Mouse (Mus musculus): ENCODE measurements around the gene Twist2. TPM values are rescaled to one million over a fixed set of nuclear protein-coding genes. Genes with fewer than 3 reads are reported as not detected.

Twist2 gene
- polyA plus RNA-seq, 1 experiment: 0.42 TPM

DNA sequence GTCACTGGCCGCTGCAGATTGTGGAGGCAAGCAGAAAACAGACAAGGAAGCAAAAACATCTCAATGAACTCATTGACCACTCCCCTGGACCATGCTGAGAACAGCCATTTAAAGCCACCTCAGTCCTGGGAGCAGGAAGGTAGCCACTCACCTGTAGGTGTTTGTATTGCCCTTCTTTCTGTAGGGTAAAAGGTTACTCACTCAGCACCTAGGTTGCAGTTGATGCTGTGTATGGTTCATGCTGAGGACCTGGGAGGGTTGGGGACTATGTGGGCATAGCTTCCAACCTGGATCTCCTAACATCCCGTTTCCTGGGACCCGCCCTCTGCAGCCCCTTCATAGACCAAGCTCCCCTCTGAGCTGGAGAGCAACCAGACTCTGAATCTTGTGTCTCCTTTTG, 14.8 kb downstream of the Twist2 start:
- no peak overlapping the region for H3K4me3 ChIP-seq (ENCODE audit: insufficient read depth, low read length)
- no peak for TF ChIP-seq CTCF (IDR thresholded peaks at IDR 0.05; ENCODE audit: low read depth, low read length)
- no peak for TF ChIP-seq POLR2A (IDR thresholded peaks at IDR 0.05; ENCODE audit: borderline replicate concordance, low read depth, low read length)
- H3K4me1 ChIP-seq (ENCODE audit: control insufficient read depth, insufficient read depth, low read length): no peaks in the 10 kb centered on the region
- H3K27ac ChIP-seq (ENCODE audit: insufficient read depth, low read depth, low read length): no peak overlapping the region

DNA sequence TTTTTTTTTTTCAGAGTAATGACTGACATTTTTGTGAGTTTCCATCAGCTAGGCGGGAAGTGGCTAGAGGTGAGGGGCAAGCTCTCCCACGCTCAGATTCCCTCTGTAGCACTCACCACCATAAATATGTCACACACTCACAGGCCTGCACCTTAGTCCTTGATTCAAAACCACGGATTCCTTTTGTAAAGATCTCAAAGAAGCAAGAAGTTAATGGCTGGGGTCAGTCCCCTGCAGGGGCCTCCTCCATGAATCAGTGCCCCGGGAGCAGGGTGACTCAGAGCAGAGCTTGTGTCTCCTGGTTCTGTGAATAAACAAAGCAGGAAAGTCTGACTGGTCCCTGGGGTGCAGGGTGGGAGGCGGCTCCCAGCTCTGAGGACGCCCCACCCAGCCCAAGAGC, 15.3 kb downstream of the Twist2 start:
- no peak overlapping the region for H3K4me3 ChIP-seq (ENCODE audit: insufficient read depth, low read length)
- no peaks in the 10 kb centered on the region for H3K4me1 ChIP-seq (ENCODE audit: control insufficient read depth, insufficient read depth, low read length)
- no peak overlapping the region for H3K27ac ChIP-seq (ENCODE audit: insufficient read depth, low read depth, low read length)
- no peak for TF ChIP-seq POLR2A (IDR thresholded peaks at IDR 0.05; ENCODE audit: borderline replicate concordance, low read depth, low read length)
- no peak for TF ChIP-seq CTCF (IDR thresholded peaks at IDR 0.05; ENCODE audit: low read depth, low read length)

DNA sequence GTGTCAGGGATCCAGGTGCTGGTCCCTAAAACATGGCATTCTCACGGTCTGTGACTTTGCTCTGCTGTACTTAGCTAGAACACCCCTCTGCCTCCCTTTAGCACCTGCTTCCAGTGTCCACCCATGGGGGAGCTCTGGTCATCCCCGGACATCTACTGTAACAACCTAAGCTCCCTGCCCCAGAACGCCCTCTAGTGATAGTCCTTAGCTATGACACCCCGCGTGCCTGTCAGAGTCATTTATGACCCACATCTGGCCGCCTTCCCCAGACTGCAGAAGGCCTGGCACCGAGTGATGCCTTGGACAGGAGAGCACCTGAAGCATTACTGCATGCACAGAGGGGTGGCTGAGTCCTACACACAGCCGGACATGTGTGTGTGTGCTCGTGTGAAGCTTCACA, 18.0 kb downstream of the Twist2 start:
- TF ChIP-seq POLR2A (IDR thresholded peaks at IDR 0.05; ENCODE audit: borderline replicate concordance, low read depth, low read length) (no peak), CTCF (IDR thresholded peaks at IDR 0.05; ENCODE audit: low read depth, low read length) (peak; percentile 38; the same call in 1 of the 2 replicates)
- Histone ChIP-seq H3K4me1 (ENCODE audit: control insufficient read depth, insufficient read depth, low read length) (no peaks in the 10 kb centered on the region), H3K27ac (ENCODE audit: insufficient read depth, low read depth, low read length) (no peak overlapping the region), H3K4me3 (ENCODE audit: insufficient read depth, low read length) (no peak overlapping the region)

DNA sequence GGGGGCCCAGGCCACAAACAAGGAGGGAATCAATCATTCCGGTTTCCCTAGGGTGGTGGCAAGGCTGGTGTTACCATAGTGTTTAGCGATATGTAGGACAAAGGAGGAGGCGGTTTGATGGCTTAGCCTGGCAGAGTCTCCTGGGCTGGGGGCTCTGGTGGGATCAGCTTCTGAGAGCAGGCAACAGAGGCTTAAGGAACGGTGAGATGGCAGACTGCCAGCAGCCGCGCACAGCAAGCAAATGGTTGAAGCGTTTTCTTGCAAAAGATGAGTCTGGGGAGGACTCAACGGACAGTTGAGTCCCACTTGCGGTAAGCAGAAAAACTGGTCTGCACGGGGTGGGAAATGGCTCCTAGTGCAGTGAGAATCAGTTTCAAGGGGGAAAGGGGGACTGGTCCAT, 19.3 kb downstream of the Twist2 start:
- TF ChIP-seq CTCF (IDR thresholded peaks at IDR 0.05; ENCODE audit: low read depth, low read length): no peak
- Histone ChIP-seq H3K4me3 (ENCODE audit: insufficient read depth, low read length) (no peak overlapping the region), H3K4me1 (ENCODE audit: control insufficient read depth, insufficient read depth, low read length) (no peaks in the 10 kb centered on the region), H3K27ac (ENCODE audit: insufficient read depth, low read depth, low read length) (no peak overlapping the region)

DNA sequence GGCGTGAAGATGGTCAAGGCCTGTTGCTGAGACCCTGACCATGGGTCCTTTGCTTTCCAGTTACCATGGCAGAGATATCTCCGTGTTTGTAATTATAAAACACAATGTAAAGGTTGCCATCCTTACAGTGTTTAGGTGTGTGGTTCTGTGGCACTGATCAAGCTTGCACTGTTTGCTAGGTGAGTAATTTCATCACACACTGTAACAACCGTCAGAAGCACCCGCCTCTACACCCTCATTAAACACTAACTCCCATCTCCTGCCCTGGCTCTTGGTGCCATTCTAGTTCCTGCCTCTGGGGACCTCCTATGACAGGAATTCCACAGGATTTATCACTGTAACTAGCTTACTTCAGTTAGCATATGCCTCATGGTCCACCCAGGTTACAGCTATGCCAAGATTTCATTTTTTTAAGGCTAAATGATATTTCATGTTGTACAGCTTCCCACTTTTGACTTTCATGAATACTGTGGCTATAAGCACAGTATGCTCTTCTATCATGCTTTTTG, 21.1 kb downstream of the Twist2 start:
- TF ChIP-seq CTCF (IDR thresholded peaks at IDR 0.05; ENCODE audit: low read depth, low read length) (no peak), POLR2A (IDR thresholded peaks at IDR 0.05; ENCODE audit: borderline replicate concordance, low read depth, low read length) (no peak)
- Histone ChIP-seq H3K4me1 (ENCODE audit: control insufficient read depth, insufficient read depth, low read length) (no peaks in the 10 kb centered on the region), H3K27ac (ENCODE audit: insufficient read depth, low read depth, low read length) (no peak overlapping the region), H3K4me3 (ENCODE audit: insufficient read depth, low read length) (no peak overlapping the region)

DNA sequence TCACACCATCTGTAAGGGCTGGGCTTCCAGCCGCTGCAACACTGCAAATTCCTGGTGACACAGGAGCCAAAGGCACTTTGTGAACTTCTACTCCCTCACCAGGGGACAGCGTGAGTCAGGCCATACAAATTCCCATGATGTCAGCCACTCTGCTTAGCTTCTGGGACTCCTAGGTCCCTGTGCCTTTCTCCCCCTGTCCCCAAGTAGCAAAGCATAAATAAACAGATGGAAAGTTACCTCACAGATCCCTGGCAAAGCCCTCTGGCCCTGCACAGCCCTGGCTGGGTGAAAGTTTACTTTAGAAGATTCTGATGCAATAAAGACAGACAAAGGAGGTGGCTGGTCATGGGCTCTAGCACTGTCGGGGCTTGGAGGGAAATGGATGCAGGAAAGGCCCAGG, 22.3 kb downstream of the Twist2 start:
- Histone ChIP-seq H3K4me3 (ENCODE audit: insufficient read depth, low read length) (no peak overlapping the region), H3K4me1 (ENCODE audit: control insufficient read depth, insufficient read depth, low read length) (no peaks in the 10 kb centered on the region), H3K27ac (ENCODE audit: insufficient read depth, low read depth, low read length) (no peak overlapping the region)
- TF ChIP-seq CTCF (IDR thresholded peaks at IDR 0.05; ENCODE audit: low read depth, low read length): no peak
- no peak for TF ChIP-seq POLR2A (IDR thresholded peaks at IDR 0.05; ENCODE audit: borderline replicate concordance, low read depth, low read length)

DNA sequence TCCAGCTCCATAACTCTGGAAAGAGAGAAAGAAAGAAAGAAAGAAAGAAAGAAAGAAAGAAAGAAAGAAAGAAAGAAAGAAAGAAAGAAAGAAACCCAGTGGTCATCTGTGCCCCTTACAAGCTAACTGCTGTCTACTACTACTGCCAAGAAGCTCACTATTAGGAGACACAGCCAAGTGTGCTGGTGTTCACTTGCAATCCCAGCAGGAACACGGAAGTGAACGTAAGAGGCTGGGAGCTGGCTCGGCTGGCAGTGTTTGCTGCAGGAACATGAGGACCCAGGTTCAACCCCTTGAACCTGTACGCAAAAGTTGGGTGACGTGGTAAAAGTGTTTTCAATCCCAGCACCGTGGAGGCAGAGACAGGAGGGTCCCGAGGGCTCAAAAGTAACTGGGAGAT, 22.7 kb downstream of the Twist2 start:
- no peak overlapping the region for H3K27ac ChIP-seq (ENCODE audit: insufficient read depth, low read depth, low read length)
- H3K4me3 ChIP-seq (ENCODE audit: insufficient read depth, low read length): no peak overlapping the region
- TF ChIP-seq POLR2A (IDR thresholded peaks at IDR 0.05; ENCODE audit: borderline replicate concordance, low read depth, low read length): no peak
- TF ChIP-seq CTCF (IDR thresholded peaks at IDR 0.05; ENCODE audit: low read depth, low read length): no peak
- H3K4me1 ChIP-seq (ENCODE audit: control insufficient read depth, insufficient read depth, low read length): no peaks in the 10 kb centered on the region

DNA sequence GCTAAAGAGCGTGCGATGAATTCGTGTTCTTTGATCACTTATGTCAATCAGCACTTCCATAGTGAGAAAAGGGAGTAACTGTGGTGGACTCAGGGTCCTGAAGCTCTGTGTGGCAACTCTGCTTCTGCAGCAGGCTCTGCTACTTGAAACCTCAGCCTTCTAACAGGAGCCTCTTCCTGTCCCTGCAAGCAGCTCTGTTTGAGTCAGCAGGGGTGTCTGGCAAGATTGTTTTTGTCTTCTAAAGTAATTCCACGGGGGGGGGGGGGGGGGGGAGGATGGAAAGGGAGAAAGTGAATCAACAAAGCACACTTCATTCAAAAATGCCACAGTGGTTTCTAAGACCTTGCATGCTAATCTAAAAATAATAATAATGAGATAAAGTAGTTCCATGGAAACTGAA, 24.0 kb downstream of the Twist2 start:
- H3K4me1 ChIP-seq (ENCODE audit: control insufficient read depth, insufficient read depth, low read length): no peaks in the 10 kb centered on the region
- TF ChIP-seq POLR2A (IDR thresholded peaks at IDR 0.05; ENCODE audit: borderline replicate concordance, low read depth, low read length) (no peak), CTCF (IDR thresholded peaks at IDR 0.05; ENCODE audit: low read depth, low read length) (no peak)
- H3K4me3 ChIP-seq (ENCODE audit: insufficient read depth, low read length): no peak overlapping the region
- no peak overlapping the region for H3K27ac ChIP-seq (ENCODE audit: insufficient read depth, low read depth, low read length)

DNA sequence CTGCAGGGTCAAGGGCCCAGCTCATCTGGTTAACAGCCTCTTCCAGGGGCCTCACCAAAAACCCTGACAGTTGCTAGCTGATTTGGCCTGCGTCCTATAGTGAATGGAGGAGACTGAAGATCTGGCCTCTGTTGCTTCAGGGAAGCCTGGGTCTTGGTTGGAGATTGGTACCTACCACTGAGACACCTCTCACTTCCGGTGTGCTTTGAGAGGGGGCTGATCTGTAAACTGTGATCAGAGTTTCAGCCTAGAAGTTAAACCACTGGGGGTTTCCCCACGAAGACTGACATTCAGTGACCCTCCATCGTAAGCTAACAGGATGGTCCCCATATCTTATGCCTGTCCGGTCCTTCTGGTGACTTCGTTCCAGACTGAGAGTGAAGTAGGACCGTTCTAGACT, 30.7 kb downstream of the Twist2 start:
- H3K27ac ChIP-seq (ENCODE audit: insufficient read depth, low read depth, low read length): no peak overlapping the region
- TF ChIP-seq CTCF (IDR thresholded peaks at IDR 0.05; ENCODE audit: low read depth, low read length): no peak
- no peak overlapping the region for H3K4me3 ChIP-seq (ENCODE audit: insufficient read depth, low read length)
- H3K4me1 ChIP-seq (ENCODE audit: control insufficient read depth, insufficient read depth, low read length): no peaks in the 10 kb centered on the region

DNA sequence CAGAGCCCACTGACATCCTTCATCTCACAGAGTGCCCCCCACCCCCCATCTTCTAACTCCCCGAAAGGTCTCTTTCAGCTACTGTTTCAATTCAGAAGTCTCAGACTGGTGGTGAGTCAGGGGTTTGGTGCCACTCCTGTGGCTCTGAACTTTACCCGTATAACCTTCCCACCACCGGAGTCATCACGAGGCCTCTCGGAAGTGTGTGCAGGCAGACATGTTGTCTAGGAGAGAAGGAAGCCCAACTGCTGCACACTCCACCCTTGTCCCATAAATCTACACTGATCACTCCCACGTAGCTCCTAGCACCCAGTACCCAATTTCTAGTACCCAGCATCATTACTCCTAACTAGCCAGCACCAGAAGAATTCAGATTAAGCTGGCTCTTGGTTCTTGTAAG, 38.3 kb downstream of the Twist2 start:
- Histone ChIP-seq H3K4me3 (ENCODE audit: insufficient read depth, low read length) (no peak overlapping the region), H3K4me1 (ENCODE audit: control insufficient read depth, insufficient read depth, low read length) (no peaks in the 10 kb centered on the region), H3K27ac (ENCODE audit: insufficient read depth, low read depth, low read length) (no peak overlapping the region)
- TF ChIP-seq POLR2A (IDR thresholded peaks at IDR 0.05; ENCODE audit: borderline replicate concordance, low read depth, low read length) (no peak), CTCF (IDR thresholded peaks at IDR 0.05; ENCODE audit: low read depth, low read length) (no peak)

DNA sequence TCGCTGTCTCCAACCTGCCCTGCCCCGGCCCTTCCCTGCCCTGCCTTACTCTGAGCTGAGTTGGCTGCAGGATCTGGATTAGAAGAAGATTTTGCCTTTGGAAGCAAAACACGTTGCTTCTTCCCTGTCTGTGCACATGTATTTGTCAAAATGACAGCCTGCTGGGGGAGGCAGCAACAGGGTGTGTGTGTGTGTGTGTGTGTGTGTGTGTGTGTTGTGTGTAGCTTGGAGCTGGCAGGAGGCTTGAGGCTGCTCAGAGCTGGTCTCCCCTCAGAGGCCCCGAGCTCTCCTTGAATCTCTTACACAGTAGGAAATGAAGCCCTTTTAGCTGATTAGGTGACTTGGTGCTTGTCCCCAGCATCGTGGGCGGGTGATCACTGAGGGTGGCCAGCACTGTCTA, 38.7 kb downstream of the Twist2 start:
- no peak overlapping the region for H3K27ac ChIP-seq (ENCODE audit: insufficient read depth, low read depth, low read length)
- no peak overlapping the region for H3K4me3 ChIP-seq (ENCODE audit: insufficient read depth, low read length)
- H3K4me1 ChIP-seq (ENCODE audit: control insufficient read depth, insufficient read depth, low read length): no peaks in the 10 kb centered on the region
- TF ChIP-seq POLR2A (IDR thresholded peaks at IDR 0.05; ENCODE audit: borderline replicate concordance, low read depth, low read length) (no peak), CTCF (IDR thresholded peaks at IDR 0.05; ENCODE audit: low read depth, low read length) (no peak)

Data from bone marrow macrophage, adult 2 months (primary cell).